Mouse (Mus musculus) kidney, adult 2 months (tissue): ENCODE results near the gene Slc19a2.

Source experiments
- CTCF ChIP-seq: fragments of 200-500 bp; conservative IDR thresholded peaks from 2 replicates; pipeline ENCODE4 v1.5.1; 2011; ENCODE audit warnings: low read depth, mild to moderate bottlenecking, control low read depth, low read length, moderate library complexity, mixed read lengths; ENCODE audit not compliant: insufficient read depth, insufficient read length
- POLR2A ChIP-seq: fragments of 200-500 bp; IDR thresholded peaks from one replicate; pipeline ENCODE4 v1.6.1; 2011; ENCODE audit warnings: low read depth, low read length, control low read depth

DNA sequence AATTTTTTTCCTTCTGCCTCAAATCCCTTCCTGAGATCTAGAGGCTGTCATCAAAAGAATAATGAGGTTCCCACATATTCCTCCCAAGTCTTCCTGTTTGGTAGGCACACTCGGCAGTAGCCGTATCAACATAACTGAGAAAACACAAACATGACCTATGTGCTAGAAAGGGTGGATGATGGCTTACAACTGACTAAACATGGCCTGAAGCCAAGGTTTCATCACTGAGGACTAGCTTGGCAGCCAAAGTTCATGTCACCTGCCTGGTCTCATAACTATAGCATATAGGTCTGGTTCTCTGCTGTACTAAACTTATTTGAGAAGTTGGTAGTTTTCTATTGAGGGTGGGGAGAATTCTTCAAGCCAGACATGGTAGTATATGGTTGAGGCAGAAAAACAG is 40.4 kb upstream of the Slc19a2 start:
- TF ChIP-seq CTCF (no peak), POLR2A (no peak)
